Mouse (Mus musculus): ENCODE data around the gene Tnk1. TPM values are rescaled to one million over a fixed set of nuclear protein-coding genes. Genes with fewer than 3 reads are reported as not detected.

The Tnk1 gene
- polyA plus RNA-seq, 1 experiment from 2014 or later: 0.89 TPM

DNA sequence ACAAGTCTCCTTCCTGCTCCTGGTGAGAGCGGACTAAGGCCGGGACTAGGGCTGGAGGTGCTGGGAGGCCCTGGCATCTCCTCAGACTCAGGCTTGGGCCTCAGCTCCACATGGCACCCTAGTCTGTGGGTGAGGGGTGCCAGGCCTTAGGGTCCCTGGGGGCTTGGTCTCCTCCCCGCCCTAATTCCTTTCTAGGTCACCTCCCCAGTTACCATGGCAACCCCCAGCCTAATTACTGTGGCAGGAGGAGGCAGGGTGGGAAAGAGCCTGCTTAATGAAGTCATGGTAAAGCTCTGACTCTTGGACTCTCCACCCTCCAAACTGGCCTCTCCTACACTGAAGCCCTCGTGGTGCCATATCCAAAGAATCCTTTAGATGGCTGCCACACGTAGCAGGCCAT lies 29.7 kb downstream of the Tnk1 start:
- H3K36me3 ChIP-seq (ENCODE audit: control insufficient read depth, insufficient read depth, low read length): peaks cover 11% of the 10 kb centered on the region; the same call in 1 of the 2 replicates
- ATAC-seq (ENCODE audit: insufficient number of reproducible peaks, low FRiP score, low TSS enrichment, low read depth): no peak
- no peak overlapping the region for H3K9ac ChIP-seq (ENCODE audit: low read length)

DNA sequence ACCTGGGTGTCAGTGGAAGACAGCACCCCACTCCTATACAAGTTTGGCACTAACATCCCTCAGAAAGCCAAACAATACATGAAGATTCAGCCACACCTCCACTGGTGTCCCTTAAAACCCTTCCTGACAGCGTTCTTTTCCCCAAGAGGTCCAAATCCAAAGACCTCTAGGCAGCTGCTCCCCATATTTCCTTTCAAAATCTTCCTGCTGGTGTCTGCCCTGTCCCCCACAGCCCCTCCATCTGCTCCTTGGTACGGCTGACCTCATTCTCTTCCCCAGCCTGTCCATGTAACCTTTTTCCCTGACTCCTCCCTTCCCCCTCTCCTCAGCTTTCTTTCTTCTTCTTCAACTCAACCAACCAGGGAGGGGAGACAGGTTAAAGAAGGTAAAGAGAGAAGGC lies 35.1 kb downstream of the Tnk1 start:
- DNase-seq (ENCODE audit: low spot score): no peak
- H3K36me3 ChIP-seq (ENCODE audit: control insufficient read depth, insufficient read depth, low read length): peaks cover 11% of the 10 kb centered on the region; the same call in 1 of the 2 replicates
- H3K4me1 ChIP-seq (ENCODE audit: control insufficient read depth, insufficient read depth, low read length): no peaks in the 10 kb centered on the region
- WGBS: 74% methylated on average over 2 of the region's 2 CpGs
- H3K4me3 ChIP-seq (ENCODE audit: low read depth, low read length): no peak overlapping the region
- no peak overlapping the region for H3K27ac ChIP-seq (replicated peaks; ENCODE audit: low read depth, low read length)
- H3K4me2 ChIP-seq (ENCODE audit: low read depth, severe bottlenecking): no peak overlapping the region
- no peak for ATAC-seq (ENCODE audit: insufficient number of reproducible peaks, low FRiP score, low TSS enrichment, low read depth)
- no peaks in the 10 kb centered on the region for H3K27me3 ChIP-seq (ENCODE audit: control insufficient read depth, insufficient read depth, low read length)
- H3K9ac ChIP-seq (ENCODE audit: low read length): no peak overlapping the region; the same call in 1 of the 2 replicates
- no peaks in the 10 kb centered on the region for H3K9me3 ChIP-seq (ENCODE audit: control insufficient read depth, low read length)

More for the DNA sequence above, 29.7 kb downstream of the Tnk1 start:
- Histone ChIP-seq H3K27ac (replicated peaks; ENCODE audit: low read depth, low read length) (no peak overlapping the region), H3K4me2 (ENCODE audit: low read depth, severe bottlenecking) (no peak overlapping the region), H3K27me3 (ENCODE audit: control insufficient read depth, insufficient read depth, low read length) (peaks cover 5% of the 10 kb centered on the region; the same call in 1 of the 2 replicates), H3K4me3 (ENCODE audit: low read depth, low read length) (0 out of 2 replicates have a peak overlapping the region, but pooled peaks have one; percentile 2), H3K9me3 (ENCODE audit: control insufficient read depth, low read length) (no peaks in the 10 kb centered on the region), H3K4me1 (ENCODE audit: control insufficient read depth, insufficient read depth, low read length) (no peaks in the 10 kb centered on the region; the same call in none of the 2 replicates)
- WGBS: 67% methylated on average over 5 of the region's 5 CpGs
- no peak for DNase-seq (ENCODE audit: low spot score)

DNA sequence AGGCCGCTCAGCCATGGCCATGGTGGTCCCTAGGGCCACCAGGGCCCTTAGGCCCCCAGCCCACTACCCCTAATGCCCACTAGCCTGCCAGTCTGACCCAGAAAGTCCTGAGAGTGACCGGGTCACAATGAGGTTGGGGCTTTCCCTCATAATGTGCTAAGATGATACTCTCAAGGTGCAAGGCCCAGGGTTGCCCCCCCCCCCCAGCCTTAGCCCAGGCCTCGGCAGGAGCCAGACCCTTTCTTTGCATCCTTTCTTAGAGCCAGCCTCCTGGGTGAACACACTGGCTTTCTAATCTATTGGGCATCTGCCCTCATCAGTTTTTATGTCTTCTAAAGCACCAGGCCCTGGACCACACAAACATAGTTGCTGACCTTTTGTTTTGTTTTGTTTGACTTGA lies 36.5 kb downstream of the Tnk1 start, which contains the start of gene Spem1:
Gene Spem1, minus strand, starts transcription at position 101 of the 400 bp plus-strand sequence.
- H3K4me3 ChIP-seq (ENCODE audit: low read depth, low read length): no peak within 1 kb of the TSS
- no peak for ATAC-seq (ENCODE audit: insufficient number of reproducible peaks, low FRiP score, low TSS enrichment, low read depth)
- H3K27me3 ChIP-seq (ENCODE audit: control insufficient read depth, insufficient read depth, low read length): no peaks in the 10 kb centered on the region
- no peaks in the 10 kb centered on the region for H3K9me3 ChIP-seq (ENCODE audit: control insufficient read depth, low read length)
- WGBS: 93% methylated on average over 3 of the region's 3 CpGs
- no peaks in the 10 kb centered on the region for H3K4me1 ChIP-seq (ENCODE audit: control insufficient read depth, insufficient read depth, low read length)
- no peak for DNase-seq (ENCODE audit: low spot score)
- peaks cover 4% of the 10 kb centered on the region; the same call in 1 of the 2 replicates for H3K36me3 ChIP-seq (ENCODE audit: control insufficient read depth, insufficient read depth, low read length)
- no peak within 1 kb of the TSS for H3K9ac ChIP-seq (ENCODE audit: low read length)
- no peak within 1 kb of the TSS for H3K4me2 ChIP-seq (ENCODE audit: low read depth, severe bottlenecking)
- no peak within 1 kb of the TSS for H3K27ac ChIP-seq (replicated peaks; ENCODE audit: low read depth, low read length)

DNA sequence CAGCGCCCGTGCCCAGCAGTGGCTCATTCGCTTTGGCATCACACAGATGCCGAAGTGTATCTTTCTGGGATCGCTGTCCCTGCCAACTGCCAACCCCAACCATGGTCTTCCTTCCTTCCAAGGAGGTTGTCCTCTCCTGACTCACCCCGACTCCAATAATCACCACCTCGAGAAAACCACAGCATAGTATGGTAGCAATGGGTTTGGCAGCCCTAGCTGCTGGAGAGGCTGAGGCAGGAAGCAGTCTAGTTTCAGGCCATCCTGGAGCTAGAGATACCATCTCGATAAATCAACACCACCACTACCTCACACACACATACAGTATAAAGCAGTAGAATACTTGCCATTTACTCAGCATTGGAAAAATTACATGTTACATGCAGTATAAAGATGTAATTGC lies 39.7 kb downstream of the Tnk1 start:
- Histone ChIP-seq H3K9ac (ENCODE audit: low read length) (no peak overlapping the region), H3K27me3 (ENCODE audit: control insufficient read depth, insufficient read depth, low read length) (no peaks in the 10 kb centered on the region), H3K4me2 (ENCODE audit: low read depth, severe bottlenecking) (no peak overlapping the region), H3K27ac (replicated peaks; ENCODE audit: low read depth, low read length) (no peak overlapping the region), H3K36me3 (ENCODE audit: control insufficient read depth, insufficient read depth, low read length) (no peaks in the 10 kb centered on the region), H3K9me3 (ENCODE audit: control insufficient read depth, low read length) (no peaks in the 10 kb centered on the region), H3K4me3 (ENCODE audit: low read depth, low read length) (no peak overlapping the region), H3K4me1 (ENCODE audit: control insufficient read depth, insufficient read depth, low read length) (no peaks in the 10 kb centered on the region)
- 92% methylated on average over 8 of the region's 8 CpGs for WGBS
- ATAC-seq (ENCODE audit: insufficient number of reproducible peaks, low FRiP score, low TSS enrichment, low read depth): no peak
- DNase-seq (ENCODE audit: low spot score): no peak

DNA sequence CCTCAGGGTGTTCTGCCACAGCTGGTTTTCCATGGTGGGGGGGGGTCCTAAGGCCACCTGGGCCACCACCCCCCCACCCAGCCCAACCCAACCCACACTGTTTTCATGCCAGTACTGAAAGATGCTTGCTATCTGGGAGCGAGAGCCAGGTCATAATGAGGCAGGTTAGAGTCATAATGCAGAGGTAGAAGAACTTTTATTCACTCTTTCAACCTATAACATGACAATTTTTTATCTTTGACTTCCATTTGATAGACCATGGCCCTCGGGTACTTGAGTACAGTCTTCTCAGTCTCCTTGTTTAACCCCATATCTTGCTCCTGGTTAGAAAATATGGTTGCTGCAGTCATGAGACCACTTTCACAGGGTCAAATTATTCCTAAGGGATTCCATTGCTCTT lies 40.2 kb downstream of the Tnk1 start, which contains the start of gene Spem2:
Gene Spem2, minus strand, starts transcription at position 101 of the 400 bp plus-strand sequence.
- H3K4me2 ChIP-seq (ENCODE audit: low read depth, severe bottlenecking): no peak within 1 kb of the TSS
- DNase-seq (ENCODE audit: low spot score) (no peak), ATAC-seq (ENCODE audit: insufficient number of reproducible peaks, low FRiP score, low TSS enrichment, low read depth) (no peak)
- H3K27ac ChIP-seq (replicated peaks; ENCODE audit: low read depth, low read length): no peak within 1 kb of the TSS
- H3K9ac ChIP-seq (ENCODE audit: low read length): no peak within 1 kb of the TSS
- H3K4me1 ChIP-seq (ENCODE audit: control insufficient read depth, insufficient read depth, low read length): no peaks in the 10 kb centered on the region
- H3K4me3 ChIP-seq (ENCODE audit: low read depth, low read length): no peak within 1 kb of the TSS
- H3K9me3 ChIP-seq (ENCODE audit: control insufficient read depth, low read length): no peaks in the 10 kb centered on the region
- H3K27me3 ChIP-seq (ENCODE audit: control insufficient read depth, insufficient read depth, low read length): no peaks in the 10 kb centered on the region
- no peaks in the 10 kb centered on the region for H3K36me3 ChIP-seq (ENCODE audit: control insufficient read depth, insufficient read depth, low read length)
- WGBS: 89% methylated on average over 2 of the region's 2 CpGs

DNA sequence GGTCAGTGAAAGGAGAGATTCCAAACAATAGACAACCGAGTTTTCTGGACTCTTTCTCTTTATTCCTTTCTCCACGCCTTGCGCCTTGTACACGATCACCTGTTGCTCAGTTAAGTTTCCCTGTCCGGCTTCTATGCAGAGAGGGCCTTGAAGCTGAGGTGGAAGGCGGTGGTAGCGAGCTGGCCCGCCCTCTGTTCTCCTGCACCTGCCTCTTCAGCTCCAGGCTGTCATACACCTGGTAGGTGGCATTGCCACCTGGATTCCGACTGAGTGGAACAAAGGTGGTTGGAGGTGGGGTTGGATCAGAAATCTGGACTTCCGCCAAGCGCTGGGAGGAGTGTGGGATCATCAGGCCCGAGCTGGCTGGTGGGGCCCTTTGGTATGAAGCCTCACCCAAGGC lies 42.0 kb downstream of the Tnk1 start:
- ATAC-seq (ENCODE audit: insufficient number of reproducible peaks, low FRiP score, low TSS enrichment, low read depth) (no peak), DNase-seq (ENCODE audit: low spot score) (no peak)
- no peaks in the 10 kb centered on the region for H3K9me3 ChIP-seq (ENCODE audit: control insufficient read depth, low read length)
- 92% methylated on average over 12 of the region's 12 CpGs for WGBS
- no peak overlapping the region for H3K4me3 ChIP-seq (ENCODE audit: low read depth, low read length)
- no peak overlapping the region for H3K4me2 ChIP-seq (ENCODE audit: low read depth, severe bottlenecking)
- no peaks in the 10 kb centered on the region for H3K27me3 ChIP-seq (ENCODE audit: control insufficient read depth, insufficient read depth, low read length)
- H3K9ac ChIP-seq (ENCODE audit: low read length): no peak overlapping the region
- H3K27ac ChIP-seq (replicated peaks; ENCODE audit: low read depth, low read length): no peak overlapping the region
- H3K4me1 ChIP-seq (ENCODE audit: control insufficient read depth, insufficient read depth, low read length): no peaks in the 10 kb centered on the region
- no peaks in the 10 kb centered on the region for H3K36me3 ChIP-seq (ENCODE audit: control insufficient read depth, insufficient read depth, low read length)

DNA sequence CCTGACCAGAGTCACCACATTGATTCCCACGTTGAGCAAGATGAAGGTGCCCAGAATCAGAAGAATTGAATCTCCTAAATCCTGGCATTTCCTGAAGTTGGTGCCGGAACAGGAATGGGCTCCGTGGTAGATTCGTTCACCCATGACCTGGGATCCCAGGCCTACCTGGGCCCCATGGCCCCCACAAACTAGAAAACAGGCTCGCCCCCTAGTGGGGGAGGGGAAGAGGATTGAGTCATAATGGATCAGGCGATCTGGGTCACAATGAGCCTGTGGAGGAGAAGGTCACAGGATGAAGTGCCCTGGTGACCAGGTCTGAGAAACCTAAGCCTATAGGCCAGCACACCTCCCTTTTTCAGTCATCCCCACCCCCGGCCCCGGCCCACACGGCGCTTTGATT lies 43.4 kb downstream of the Tnk1 start, which contains the start of gene Gm39566:
Gene Gm39566, minus strand, starts transcription at position 144 of the 400 bp plus-strand sequence.
- H3K4me2 ChIP-seq (ENCODE audit: low read depth, severe bottlenecking): no peak within 1 kb of the TSS
- no peaks in the 10 kb centered on the region for H3K36me3 ChIP-seq (ENCODE audit: control insufficient read depth, insufficient read depth, low read length)
- 69% methylated on average over 10 of the region's 10 CpGs for WGBS
- H3K9ac ChIP-seq (ENCODE audit: low read length): no peak within 1 kb of the TSS
- no peak within 1 kb of the TSS for H3K27ac ChIP-seq (replicated peaks; ENCODE audit: low read depth, low read length)
- H3K27me3 ChIP-seq (ENCODE audit: control insufficient read depth, insufficient read depth, low read length): no peaks in the 10 kb centered on the region
- no peak for ATAC-seq (ENCODE audit: insufficient number of reproducible peaks, low FRiP score, low TSS enrichment, low read depth)
- no peak for DNase-seq (ENCODE audit: low spot score)
- H3K4me3 ChIP-seq (ENCODE audit: low read depth, low read length): no peak within 1 kb of the TSS
- H3K9me3 ChIP-seq (ENCODE audit: control insufficient read depth, low read length): no peaks in the 10 kb centered on the region
- H3K4me1 ChIP-seq (ENCODE audit: control insufficient read depth, insufficient read depth, low read length): no peaks in the 10 kb centered on the region

DNA sequence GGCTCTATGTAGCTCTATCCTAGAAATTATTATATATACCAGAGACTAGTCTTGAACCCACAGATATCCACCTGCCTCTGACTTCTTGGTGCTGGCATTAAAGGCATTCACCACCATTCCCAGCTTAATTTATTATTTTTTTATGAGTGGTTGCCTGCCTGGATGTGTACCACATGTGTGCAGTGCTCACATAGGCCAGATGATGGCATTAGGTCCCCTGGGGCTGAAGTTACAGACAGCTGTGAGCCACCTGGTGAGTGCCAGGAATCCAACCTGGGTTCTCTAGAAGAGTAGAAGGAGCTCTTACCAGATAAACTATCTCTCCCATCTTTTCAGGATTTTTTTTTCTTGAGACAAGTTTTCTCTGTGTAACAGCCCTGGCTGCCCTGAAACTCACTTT lies 48.2 kb downstream of the Tnk1 start:
- ATAC-seq (ENCODE audit: insufficient number of reproducible peaks, low FRiP score, low TSS enrichment, low read depth): no peak

DNA sequence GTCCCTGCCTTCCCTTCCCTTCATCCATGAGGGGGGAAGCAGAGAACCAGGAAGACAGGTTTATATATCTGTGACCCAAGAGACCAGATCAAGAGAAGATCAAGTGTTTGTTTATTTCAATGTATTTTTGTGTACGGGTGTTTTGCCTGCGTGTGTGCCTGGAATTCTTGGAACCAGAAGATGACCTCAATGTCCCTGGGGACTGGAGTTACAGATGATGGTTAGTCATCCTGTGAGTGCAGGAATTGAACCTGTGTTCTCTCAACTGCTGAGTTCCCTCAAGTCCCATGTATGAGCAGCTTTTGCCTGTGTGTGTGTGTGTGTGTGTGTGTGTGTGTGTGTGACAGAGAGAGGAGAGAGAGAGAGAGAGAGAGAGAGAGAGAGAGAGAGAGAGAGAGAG lies 50.9 kb downstream of the Tnk1 start:
- peaks cover 16% of the 10 kb centered on the region for H3K4me1 ChIP-seq (ENCODE audit: control insufficient read depth, insufficient read depth, low read length)
- no peak overlapping the region for H3K4me2 ChIP-seq (ENCODE audit: low read depth, severe bottlenecking)
- H3K36me3 ChIP-seq (ENCODE audit: control insufficient read depth, insufficient read depth, low read length): no peaks in the 10 kb centered on the region
- H3K9ac ChIP-seq (ENCODE audit: low read length): no peak overlapping the region
- no peak for ATAC-seq (ENCODE audit: insufficient number of reproducible peaks, low FRiP score, low TSS enrichment, low read depth)
- WGBS: 83% methylated on average over 2 of the region's 2 CpGs
- H3K9me3 ChIP-seq (ENCODE audit: control insufficient read depth, low read length): no peaks in the 10 kb centered on the region
- peaks cover 36% of the 10 kb centered on the region for H3K27me3 ChIP-seq (ENCODE audit: control insufficient read depth, insufficient read depth, low read length)
- no peak overlapping the region for H3K27ac ChIP-seq (replicated peaks; ENCODE audit: low read depth, low read length)
- no peak overlapping the region for H3K4me3 ChIP-seq (ENCODE audit: low read depth, low read length)
- DNase-seq (ENCODE audit: low spot score): no peak

More for the DNA sequence above, 48.2 kb downstream of the Tnk1 start:
- H3K27ac ChIP-seq (replicated peaks; ENCODE audit: low read depth, low read length): no peak overlapping the region
- no peak overlapping the region for H3K4me3 ChIP-seq (ENCODE audit: low read depth, low read length)
- no peaks in the 10 kb centered on the region for H3K4me1 ChIP-seq (ENCODE audit: control insufficient read depth, insufficient read depth, low read length)
- DNase-seq (ENCODE audit: low spot score): no peak
- H3K36me3 ChIP-seq (ENCODE audit: control insufficient read depth, insufficient read depth, low read length): no peaks in the 10 kb centered on the region
- H3K4me2 ChIP-seq (ENCODE audit: low read depth, severe bottlenecking): no peak overlapping the region
- H3K27me3 ChIP-seq (ENCODE audit: control insufficient read depth, insufficient read depth, low read length): peaks cover 10% of the 10 kb centered on the region
- no peaks in the 10 kb centered on the region for H3K9me3 ChIP-seq (ENCODE audit: control insufficient read depth, low read length)
- no peak overlapping the region for H3K9ac ChIP-seq (ENCODE audit: low read length)

All from limb, embryonic 11.5 days (tissue).